Mouse (Mus musculus) inflammation-experienced regulatory T-cells, adult 6 months (primary cell): Measurements from ENCODE around the gene Lrrc37a. TPM values are rescaled to one million over a fixed set of nuclear protein-coding genes. Genes with fewer than 3 reads are reported as not detected.

Experiments
- polyA plus RNA-seq, 3 experiments: library from polyadenylated mRNA; unstranded; fragments of 100-300 nt; shearing (Covaris generic); gene quantifications; one replicate each; pipeline ENCODE4 v1.2.1; 2017

The Lrrc37a gene
- polyA plus RNA-seq, 3 experiments from 2014 or later = not detected

Other genes starting within 250 kb of the Lrrc37a start
- gene Map3k14, start 237.1 kb downstream of the Lrrc37a start, polyA plus RNA-seq = 10 to 100 TPM; 19.9 to 41.4 (median 31.4) TPM
- 10 to 100 TPM; 22.2 to 27.8 (median 25.8) TPM for gene Arhgap27, start 140.9 kb downstream of the Lrrc37a start, polyA plus RNA-seq
- gene Plekhm1, start 91.9 kb downstream of the Lrrc37a start, polyA plus RNA-seq = 10 to 100 TPM in 2 of 3 experiments, 1 to 10 TPM in 1; 9.0 to 11.9 (median 10.0) TPM
- gene Gm884, start 116.5 kb upstream of the Lrrc37a start, polyA plus RNA-seq = under 1 TPM in 1 of 3 experiments, not detected in 2; 0.05 TPM
- gene Lyzl6, start 134.3 kb upstream of the Lrrc37a start, polyA plus RNA-seq = not detected
- gene Rprml, start 145.0 kb upstream of the Lrrc37a start, polyA plus RNA-seq = not detected
- 10 to 100 TPM; 60.7 to 78.9 (median 72.4) TPM for gene Gosr2, start 193.3 kb upstream of the Lrrc37a start, polyA plus RNA-seq
- gene Wnt9b, start 245.2 kb upstream of the Lrrc37a start, polyA plus RNA-seq = not detected